1 mouse cellular context compared by ENCODE assay signal in the genomic region with DNA sequence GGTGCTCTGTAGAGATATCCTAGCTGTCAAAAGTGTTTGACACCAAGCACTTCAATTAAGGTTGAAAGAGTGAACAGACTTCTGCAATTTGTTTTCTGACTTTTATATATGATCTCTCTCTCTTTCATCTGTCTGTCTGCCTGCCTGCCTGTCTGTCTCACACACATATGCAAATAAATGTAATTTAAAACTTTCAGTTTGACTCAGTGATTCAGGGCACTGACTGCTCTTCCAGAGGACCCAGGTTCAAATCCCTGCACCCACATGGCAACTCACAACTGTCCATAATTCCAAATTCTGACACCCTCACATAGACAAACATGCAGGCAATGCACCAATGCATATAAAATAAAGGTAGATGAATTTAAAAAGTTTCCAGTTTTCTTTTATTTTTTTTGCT.
TF ChIP-seq lines count a peak whose summit lies in the region.

No protein-coding gene starts in this region.

TF ChIP-seq in CH12.LX, 34 proteins besides CTCF, POLR2A, EP300 and RAD21:
- TF ChIP-seq MYC (IDR thresholded peaks at IDR 0.05; ENCODE audit: low read depth, low read length) (0 out of 2 replicates have a peak, but pooled peaks have one; percentile 31), IRF4 (IDR thresholded peaks at IDR 0.05; ENCODE audit: low read depth, low read length) (peak; percentile 97), JUN (IDR thresholded peaks at IDR 0.05; ENCODE audit: insufficient read depth, low read depth, low read length) (peak; percentile 71), RCOR1 (conservative IDR thresholded peaks at IDR 0.05; ENCODE audit: low read depth, low read length) (0 out of 2 replicates have a peak, but pooled peaks have one; percentile 63), BHLHE40 (IDR thresholded peaks at IDR 0.05; ENCODE audit: low read depth, low read length) (peak; percentile 74), ETS1 (conservative IDR thresholded peaks at IDR 0.05; ENCODE audit: low read depth, low read length) (peak; percentile 42; the same call in 1 of the 2 replicates), GABPA (IDR thresholded peaks at IDR 0.05; ENCODE audit: insufficient replicate concordance, low read depth, low read length) (no peak), E2F4 (IDR thresholded peaks at IDR 0.05; ENCODE audit: insufficient replicate concordance, low read depth, low read length) (no peak), TCF12 (IDR thresholded peaks at IDR 0.05; ENCODE audit: low read depth, low read length) (peak; percentile 30; the same call in 1 of the 2 replicates), JUND (conservative IDR thresholded peaks at IDR 0.05; ENCODE audit: low read depth, low read length) (peak; percentile 94), MAFK (IDR thresholded peaks at IDR 0.05; ENCODE audit: insufficient replicate concordance, low read length) (0 out of 2 replicates have a peak, but pooled peaks have one; percentile 23)
